Mouse (Mus musculus): ENCODE results near the gene Frmd5. TPM values are rescaled to one million over a fixed set of nuclear protein-coding genes. Genes with fewer than 3 reads are reported as not detected.

Frmd5 gene
- total RNA-seq, 2 experiments from 2014 or later = 30.1 to 37.0 TPM

- no peak for DNase-seq (ENCODE audit: extremely low spot score in 1 of 2, low spot score in 1 of 2)
Observed at GRCm38 (mm10) chr2:121764851-121765250, 42.0 kb downstream of the Frmd5 start.

DNA sequence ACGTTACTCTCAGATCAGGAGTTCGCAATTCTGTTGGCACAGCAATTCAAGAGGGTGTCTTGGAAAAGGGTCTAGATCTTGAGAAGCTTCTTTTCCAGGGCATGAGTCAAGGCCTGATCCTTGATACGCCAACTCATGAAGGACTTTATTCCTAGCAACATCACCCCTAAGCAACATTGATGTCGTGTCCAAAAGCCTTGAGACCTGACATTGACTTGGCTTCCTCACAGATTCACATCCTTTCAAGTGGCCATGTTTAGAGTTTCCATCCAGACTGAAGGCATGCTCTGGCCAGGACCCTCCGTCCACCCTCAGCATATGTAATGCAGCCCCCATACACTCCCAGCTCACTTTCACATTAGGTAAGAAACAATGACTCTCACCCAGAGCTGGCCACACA lies 45.0 kb downstream of the Frmd5 start:
- no peak for DNase-seq (ENCODE audit: extremely low spot score in 1 of 2, low spot score in 1 of 2)

DNA sequence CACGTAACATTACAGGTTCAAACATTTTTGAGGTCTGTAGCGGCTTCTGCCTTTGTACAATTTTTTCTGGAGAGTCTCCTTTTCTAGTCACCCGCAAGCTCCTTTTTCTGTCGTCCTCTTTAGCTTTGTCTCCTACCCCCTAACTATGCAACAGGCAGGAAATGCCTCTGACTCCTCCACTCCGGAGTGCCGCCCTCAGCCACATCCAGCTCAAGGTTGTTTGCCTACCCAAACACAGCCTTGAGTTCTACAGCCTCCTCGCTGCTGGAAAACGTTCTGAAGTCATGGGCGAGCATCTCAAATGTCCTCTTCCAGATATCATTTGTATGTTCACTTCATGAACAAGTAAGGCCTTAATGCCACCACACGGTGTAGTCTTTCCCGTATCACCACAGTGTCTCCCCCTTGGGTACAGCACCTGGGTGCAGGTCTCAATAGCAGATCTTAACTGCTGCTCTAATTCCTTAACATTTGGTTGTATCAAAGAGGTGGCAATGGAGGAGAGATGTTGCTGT lies 45.5 kb downstream of the Frmd5 start:
- no peak for DNase-seq (ENCODE audit: extremely low spot score in 1 of 2, low spot score in 1 of 2)

- DNase-seq (ENCODE audit: extremely low spot score in 1 of 2, low spot score in 1 of 2) = no peak
Observed at GRCm38 (mm10) chr2:121760646-121761045, 46.2 kb downstream of the Frmd5 start.

- no peak for DNase-seq (ENCODE audit: extremely low spot score in 1 of 2, low spot score in 1 of 2)
Observed at GRCm38 (mm10) chr2:121758258-121758657, 48.6 kb downstream of the Frmd5 start.

DNA sequence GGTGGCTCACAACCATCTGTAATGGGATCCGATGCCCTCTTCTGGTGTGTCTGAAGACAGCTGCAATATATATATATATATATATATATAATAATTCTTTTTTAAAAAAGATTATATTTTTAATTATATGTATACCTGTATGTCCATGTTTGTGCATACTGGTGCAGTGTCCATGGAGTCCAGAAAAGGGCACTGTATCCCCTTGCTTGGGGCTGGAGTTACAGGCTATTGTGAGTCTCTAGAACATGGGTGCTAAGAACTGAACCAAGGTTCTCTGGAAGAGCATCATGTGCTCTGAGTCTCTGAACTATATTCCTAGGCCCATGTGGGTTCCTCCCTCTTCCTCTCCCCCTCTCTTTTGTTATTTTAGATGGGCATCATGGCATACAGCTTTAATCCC lies 50.6 kb downstream of the Frmd5 start:
- DNase-seq (ENCODE audit: extremely low spot score in 1 of 2, low spot score in 1 of 2) = no peak

DNA sequence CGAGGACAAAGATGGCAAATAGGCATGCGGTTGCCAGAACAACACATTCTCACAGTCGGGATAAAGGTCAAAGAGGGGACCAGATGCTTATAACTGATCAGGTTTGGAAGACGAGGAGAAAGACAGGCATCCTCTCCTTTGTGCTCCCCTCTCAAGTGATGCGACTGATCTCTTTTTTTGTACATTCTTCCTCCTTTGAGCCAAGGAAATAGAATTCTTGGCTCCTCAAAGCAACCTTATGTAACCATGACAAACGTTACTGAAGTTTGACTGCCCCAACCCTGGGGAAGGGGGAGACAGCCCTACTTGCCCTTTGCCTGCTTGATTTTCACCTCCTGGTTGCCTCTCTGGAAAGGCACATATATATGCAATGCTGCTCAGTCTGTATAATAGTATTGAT lies 51.8 kb downstream of the Frmd5 start:
- DNase-seq (ENCODE audit: extremely low spot score in 1 of 2, low spot score in 1 of 2) = no peak

- DNase-seq (ENCODE audit: extremely low spot score in 1 of 2, low spot score in 1 of 2) = no peak
Observed at GRCm38 (mm10) chr2:121750121-121750520, 56.8 kb downstream of the Frmd5 start.

GRCm38 (mm10) chr2:121741151-121741550 lies 65.7 kb downstream of the Frmd5 start:
- no peak for DNase-seq (ENCODE audit: extremely low spot score in 1 of 2, low spot score in 1 of 2)

- no peak for DNase-seq (ENCODE audit: extremely low spot score in 1 of 2, low spot score in 1 of 2)
Observed at GRCm38 (mm10) chr2:121739410-121739809, 67.5 kb downstream of the Frmd5 start.

GRCm38 (mm10) chr2:121733426-121733825 lies 73.5 kb downstream of the Frmd5 start:
- no peak for DNase-seq (ENCODE audit: extremely low spot score in 1 of 2, low spot score in 1 of 2)

GRCm38 (mm10) chr2:121730486-121730885 lies 76.4 kb downstream of the Frmd5 start:
- no peak for DNase-seq (ENCODE audit: extremely low spot score in 1 of 2, low spot score in 1 of 2)

- no peak for DNase-seq (ENCODE audit: extremely low spot score in 1 of 2, low spot score in 1 of 2)
Observed at GRCm38 (mm10) chr2:121728907-121729575, 77.8 kb downstream of the Frmd5 start.

- DNase-seq (ENCODE audit: extremely low spot score in 1 of 2, low spot score in 1 of 2) = no peak
Observed at GRCm38 (mm10) chr2:121724866-121725265, 82.0 kb downstream of the Frmd5 start.

DNA sequence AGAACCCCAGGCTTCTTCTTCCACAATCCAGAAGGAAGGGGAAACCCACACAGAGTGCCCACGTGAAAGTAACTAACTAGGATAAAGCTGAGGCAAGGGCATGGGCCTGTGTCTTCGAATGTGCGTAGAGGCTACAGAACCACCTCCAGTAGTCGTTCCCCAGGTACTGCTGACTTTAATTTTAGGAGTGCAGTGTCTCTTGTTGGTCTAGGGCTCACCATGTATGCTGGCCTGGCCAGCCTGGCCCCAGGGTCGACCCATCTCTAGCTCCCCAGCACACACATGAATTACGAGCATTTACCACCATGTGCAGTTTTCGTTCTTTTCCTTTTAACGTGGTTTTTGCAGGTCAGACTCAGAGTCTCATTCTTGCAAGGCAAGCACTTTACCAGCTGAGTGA lies 83.1 kb downstream of the Frmd5 start:
- no peak for DNase-seq (ENCODE audit: extremely low spot score in 1 of 2, low spot score in 1 of 2)

- no peak for DNase-seq (ENCODE audit: extremely low spot score in 1 of 2, low spot score in 1 of 2)
Observed at GRCm38 (mm10) chr2:121719000-121719399, 87.9 kb downstream of the Frmd5 start.

DNA sequence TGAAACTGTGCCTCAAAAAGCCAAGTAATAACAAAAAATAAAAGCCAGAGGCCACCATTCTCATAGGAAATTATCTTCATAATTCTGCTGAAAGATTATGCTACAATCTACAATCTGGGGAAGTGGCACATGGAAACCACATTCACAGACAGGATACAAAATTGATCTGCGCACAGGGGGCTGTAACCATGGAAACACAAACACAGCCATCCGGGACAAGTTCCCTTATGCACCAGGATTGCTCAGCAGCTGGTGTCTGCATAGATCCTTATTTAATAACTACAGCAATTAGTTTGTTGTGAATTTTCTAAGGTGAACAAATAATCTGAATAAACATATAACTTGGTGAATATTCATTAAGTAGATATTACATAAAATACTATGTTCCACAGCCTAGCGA lies 89.8 kb downstream of the Frmd5 start:
- DNase-seq (ENCODE audit: extremely low spot score in 1 of 2, low spot score in 1 of 2) = no peak

DNA sequence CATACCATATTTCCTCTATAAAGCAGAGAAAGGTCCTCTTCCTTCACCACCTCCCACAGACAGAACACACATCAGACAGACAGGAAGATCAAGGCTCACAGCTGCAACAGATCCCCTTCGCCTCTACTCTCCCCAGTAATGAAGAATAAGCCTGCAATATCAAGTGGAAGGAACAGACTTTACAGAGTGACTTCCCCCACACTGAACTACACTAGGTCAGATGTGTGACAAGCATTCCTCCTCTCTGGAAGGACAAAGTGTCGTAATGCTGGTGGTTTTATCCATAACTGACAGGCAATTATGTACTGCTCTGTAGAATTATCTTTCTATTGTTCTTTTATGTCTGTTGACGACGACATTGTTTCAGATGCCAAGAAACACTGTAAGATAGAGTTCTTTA lies 93.3 kb downstream of the Frmd5 start:
- no peak for DNase-seq (ENCODE audit: extremely low spot score in 1 of 2, low spot score in 1 of 2)

DNA sequence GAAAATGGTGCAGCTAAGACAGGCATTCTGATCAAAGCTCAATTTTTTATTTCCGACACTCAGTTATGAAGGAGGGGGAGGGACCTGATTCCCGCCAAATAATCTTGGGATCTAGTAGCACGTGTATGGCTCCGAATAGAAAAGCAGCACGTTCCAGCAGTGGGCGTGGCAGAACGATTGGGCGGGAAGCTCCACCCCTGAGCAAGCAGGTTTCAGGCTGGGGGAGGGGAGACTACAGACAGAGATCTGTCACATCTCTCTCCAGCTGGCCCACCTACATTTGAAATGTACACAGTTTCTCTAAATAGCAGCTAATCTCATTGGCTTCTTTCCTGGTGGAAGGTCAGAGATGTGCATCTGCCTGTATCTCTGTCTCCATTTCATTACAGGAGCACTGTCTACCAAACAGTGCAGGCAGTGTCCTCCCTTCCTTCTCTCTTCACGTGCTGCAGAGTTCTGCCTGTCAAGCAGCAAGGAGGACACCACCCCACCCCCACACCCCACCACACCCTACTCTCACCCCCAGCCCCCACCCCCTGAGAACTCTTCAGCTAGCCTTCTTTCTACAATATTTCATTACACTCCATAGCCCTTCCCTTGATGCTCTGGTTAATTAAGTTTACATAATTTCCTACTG lies 95.0 kb downstream of the Frmd5 start:
- DNase-seq (ENCODE audit: extremely low spot score in 1 of 2, low spot score in 1 of 2) = no peak

DNA sequence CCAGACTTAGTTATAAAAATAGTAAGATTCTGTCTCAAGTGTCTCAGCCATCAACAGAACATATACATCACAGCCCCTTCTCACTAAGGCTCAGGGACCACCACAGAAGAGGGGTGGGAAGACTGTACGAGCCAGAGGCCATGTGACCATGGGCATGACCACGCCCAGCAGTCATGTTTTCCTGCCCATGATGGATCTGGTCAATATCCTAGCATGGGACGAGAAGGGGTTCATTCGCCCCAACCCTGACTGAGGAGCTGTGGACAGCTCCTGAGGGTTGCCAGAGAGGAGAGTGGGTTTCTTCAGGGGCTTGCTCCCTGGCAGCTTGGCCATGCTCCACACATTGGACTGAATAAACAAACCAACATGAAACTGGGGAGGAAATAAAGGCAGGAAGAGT lies 97.8 kb downstream of the Frmd5 start:
- no peak for DNase-seq (ENCODE audit: extremely low spot score in 1 of 2, low spot score in 1 of 2)

DNA sequence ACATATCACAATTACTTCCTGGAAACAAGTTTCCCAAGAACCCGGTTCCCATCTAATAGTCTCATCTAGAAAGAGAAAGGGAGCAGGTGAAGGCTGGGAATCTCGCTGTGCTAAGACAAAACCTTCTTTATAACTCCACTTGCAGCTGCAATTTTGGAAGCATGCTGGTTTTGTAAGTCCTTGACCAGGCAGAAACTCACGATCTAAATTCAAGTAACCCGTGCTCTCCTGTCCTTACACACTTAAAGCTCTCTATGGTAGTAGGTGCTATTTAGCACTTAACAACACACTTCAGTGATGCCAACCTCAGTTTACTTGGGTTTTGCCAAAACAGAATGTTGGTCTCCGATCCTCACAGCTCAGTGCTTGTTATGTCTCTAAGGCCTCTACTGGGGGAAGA lies 99.4 kb downstream of the Frmd5 start:
- no peak for DNase-seq (ENCODE audit: extremely low spot score in 1 of 2, low spot score in 1 of 2)

- DNase-seq (ENCODE audit: extremely low spot score in 1 of 2, low spot score in 1 of 2) = no peak
Observed at GRCm38 (mm10) chr2:121705756-121706155, 101.1 kb downstream of the Frmd5 start.
